Mouse (Mus musculus) midbrain, embryonic 12.5 days (tissue): ENCODE measurements at regions not wholly inside any gene's neighbourhood (a gene's known extent, or its start where the extent isn't known, plus 50 kb on each side); places are given as distances from the start of the nearest gene placed in this dataset.
"Not testable (repeated sequence)": the region's sequence is repeated elsewhere in the genome, so short reads cannot be mapped to it uniquely, and the experiment has no call there.

Experiments
- ATAC-seq: fragments of 200-750 bp; cut with Nextera tagmentation; 2 replicates; pipeline ENCODE4 v1.8.0; 2017; ENCODE audit warnings: low read depth, moderate TSS enrichment, moderate library complexity; ENCODE audit not compliant: low FRiP score
- H3K27ac ChIP-seq: fragments of 300-500 bp; sonication (generic); replicated peaks from 2 replicates; pipeline ENCODE4 v1.5.1; 2016; ENCODE audit warnings: mild to moderate bottlenecking
- H3K27me3 ChIP-seq: fragments of 300-500 bp; sonication (generic); 2 replicates; pipeline ENCODE4 v1.6.1; 2016; ENCODE audit warnings: mild to moderate bottlenecking
- H3K36me3 ChIP-seq: fragments of 300-500 bp; sonication (generic); 2 replicates; pipeline ENCODE4 v1.6.1; 2016
- H3K4me1 ChIP-seq: fragments of 300-500 bp; sonication (generic); 2 replicates; pipeline ENCODE4 v1.6.1; 2016
- H3K4me2 ChIP-seq: fragments of 300-500 bp; sonication (generic); replicated peaks from 2 replicates; pipeline ENCODE4 v1.6.1; 2016; ENCODE audit warnings: mild to moderate bottlenecking, moderate library complexity
- H3K4me3 ChIP-seq: fragments of 300-500 bp; sonication (generic); 2 replicates; pipeline ENCODE4 v1.5.1; 2016; ENCODE audit warnings: mild to moderate bottlenecking
- H3K9ac ChIP-seq: fragments of 300-500 bp; sonication (generic); replicated peaks from 2 replicates; pipeline ENCODE4 v1.6.1; 2016; ENCODE audit warnings: mild to moderate bottlenecking, moderate library complexity
- H3K9me3 ChIP-seq: fragments of 300-500 bp; sonication (generic); 2 replicates; pipeline ENCODE4 v1.6.1; 2016; ENCODE audit warnings: mild to moderate bottlenecking
- WGBS: fragments of 180-500 bp; shearing (Covaris S2); methylation state at CpG from one replicate; pipeline ENCODE4 v1.1.7; 2016; 5-methylcytosine and 5-hydroxymethylcytosine counted together

GRCm38 (mm10) chr14:86599511-86599910, 541.5 kb downstream of the Diaph3 start:
- H3K4me1 ChIP-seq = no peaks in the 10 kb centered on the region
- no peak overlapping the region for H3K27ac ChIP-seq
- no peak overlapping the region for H3K4me2 ChIP-seq
- no peak overlapping the region for H3K4me3 ChIP-seq
- no peak overlapping the region for H3K9ac ChIP-seq
- no peaks in the 10 kb centered on the region for H3K9me3 ChIP-seq
- ATAC-seq = no peak
- H3K36me3 ChIP-seq = no peaks in the 10 kb centered on the region
- WGBS = 84% methylated on average over 3 of the region's 3 CpGs
- no peaks in the 10 kb centered on the region for H3K27me3 ChIP-seq

GRCm38 (mm10) chr14:86588525-86588924, 552.5 kb downstream of the Diaph3 start:
- Histone ChIP-seq H3K4me2 (no peak overlapping the region), H3K9me3 (no peaks in the 10 kb centered on the region), H3K27ac (no peak overlapping the region), H3K4me3 (no peak overlapping the region), H3K36me3 (no peaks in the 10 kb centered on the region), H3K9ac (no peak overlapping the region), H3K4me1 (0 out of 2 replicates have a peak, but pooled peaks cover 2% of the 10 kb centered on the region), H3K27me3 (no peaks in the 10 kb centered on the region)
- no peak for ATAC-seq
- WGBS = 86% methylated on average over 2 of the region's 2 CpGs

GRCm38 (mm10) chr14:86585959-86586358, 555.1 kb downstream of the Diaph3 start:
- H3K36me3 ChIP-seq, H3K4me3 ChIP-seq, H3K27me3 ChIP-seq, H3K9me3 ChIP-seq, H3K27ac ChIP-seq, ATAC-seq, H3K9ac ChIP-seq, H3K4me2 ChIP-seq, H3K4me1 ChIP-seq: not testable (repeated sequence)
- WGBS = 39% methylated on average over 5 of the region's 5 CpGs

GRCm38 (mm10) chr14:86562728-86563127, 578.3 kb downstream of the Diaph3 start:
- Histone ChIP-seq H3K9me3 (no peaks in the 10 kb centered on the region), H3K4me3 (no peak overlapping the region), H3K27ac (no peak overlapping the region), H3K27me3 (no peaks in the 10 kb centered on the region), H3K36me3 (no peaks in the 10 kb centered on the region), H3K4me1 (no peaks in the 10 kb centered on the region), H3K9ac (no peak overlapping the region), H3K4me2 (no peak overlapping the region)
- peak; percentile 62; the same call in 1 of the 2 replicates for ATAC-seq
- WGBS = 67% methylated on average over 2 of the region's 2 CpGs

- H3K4me2 ChIP-seq = no peak overlapping the region
- no peak overlapping the region for H3K27ac ChIP-seq
- no peak overlapping the region for H3K4me3 ChIP-seq
- H3K27me3 ChIP-seq = no peaks in the 10 kb centered on the region
- no peaks in the 10 kb centered on the region for H3K4me1 ChIP-seq
- no peak for ATAC-seq
- H3K9me3 ChIP-seq = no peaks in the 10 kb centered on the region
- no peak overlapping the region for H3K9ac ChIP-seq
- H3K36me3 ChIP-seq = no peaks in the 10 kb centered on the region
- WGBS = 80% methylated on average over 5 of the region's 5 CpGs
These were observed 603.0 kb downstream of the Diaph3 start for GRCm38 (mm10) chr14:86537992-86538391.

GRCm38 (mm10) chr14:86536341-86537027, 604.6 kb downstream of the Diaph3 start:
- ATAC-seq = no peak
- Histone ChIP-seq H3K27ac (no peak overlapping the region), H3K4me1 (no peaks in the 10 kb centered on the region), H3K4me3 (no peak overlapping the region), H3K4me2 (no peak overlapping the region), H3K9ac (no peak overlapping the region), H3K9me3 (no peaks in the 10 kb centered on the region), H3K36me3 (no peaks in the 10 kb centered on the region), H3K27me3 (no peaks in the 10 kb centered on the region)
- WGBS = 91% methylated on average over 1 of the region's 1 CpGs

- Histone ChIP-seq H3K27ac (no peak overlapping the region), H3K27me3 (no peaks in the 10 kb centered on the region), H3K36me3 (no peaks in the 10 kb centered on the region), H3K9me3 (no peaks in the 10 kb centered on the region), H3K4me1 (no peaks in the 10 kb centered on the region), H3K4me3 (no peak overlapping the region), H3K9ac (no peak overlapping the region), H3K4me2 (no peak overlapping the region)
- WGBS = 97% methylated on average over 9 of the region's 9 CpGs
- ATAC-seq = no peak
These were observed 630.6 kb downstream of the Diaph3 start for GRCm38 (mm10) chr14:86510408-86510807.

GRCm38 (mm10) chr14:86509686-86510085, 631.3 kb downstream of the Diaph3 start:
- H3K4me2 ChIP-seq = no peak overlapping the region
- 84% methylated on average over 6 of the region's 6 CpGs for WGBS

GRCm38 (mm10) chr14:86506286-86506685, 634.7 kb downstream of the Diaph3 start:
- no peak for ATAC-seq
- 78% methylated on average over 6 of the region's 6 CpGs for WGBS
- no peak overlapping the region for H3K27ac ChIP-seq

More at GRCm38 (mm10) chr14:86509686-86510085, 631.3 kb downstream of the Diaph3 start:
- no peak for ATAC-seq
- Histone ChIP-seq H3K4me1 (no peaks in the 10 kb centered on the region), H3K36me3 (no peaks in the 10 kb centered on the region), H3K9ac (no peak overlapping the region), H3K27ac (no peak overlapping the region), H3K4me3 (no peak overlapping the region), H3K27me3 (no peaks in the 10 kb centered on the region), H3K9me3 (no peaks in the 10 kb centered on the region)

GRCm38 (mm10) chr14:86490826-86491225, 650.2 kb downstream of the Diaph3 start:
- Histone ChIP-seq H3K4me2 (no peak overlapping the region), H3K27me3 (no peaks in the 10 kb centered on the region), H3K4me1 (no peaks in the 10 kb centered on the region), H3K9me3 (no peaks in the 10 kb centered on the region), H3K9ac (no peak overlapping the region), H3K4me3 (no peak overlapping the region), H3K36me3 (no peaks in the 10 kb centered on the region), H3K27ac (no peak overlapping the region)
- no peak for ATAC-seq
- 80% methylated on average over 4 of the region's 4 CpGs for WGBS

More at GRCm38 (mm10) chr14:86506286-86506685, 634.7 kb downstream of the Diaph3 start:
- Histone ChIP-seq H3K4me1 (no peaks in the 10 kb centered on the region), H3K4me3 (no peak overlapping the region), H3K9ac (no peak overlapping the region), H3K36me3 (no peaks in the 10 kb centered on the region), H3K4me2 (no peak overlapping the region), H3K27me3 (no peaks in the 10 kb centered on the region), H3K9me3 (no peaks in the 10 kb centered on the region)

- ATAC-seq = no peak
- H3K27ac ChIP-seq = no peak overlapping the region
- 80% methylated on average over 13 of the region's 13 CpGs for WGBS
- H3K4me3 ChIP-seq = no peak overlapping the region
- H3K4me2 ChIP-seq = no peak overlapping the region
- no peaks in the 10 kb centered on the region for H3K36me3 ChIP-seq
- H3K27me3 ChIP-seq = no peaks in the 10 kb centered on the region
- no peaks in the 10 kb centered on the region for H3K9me3 ChIP-seq
- no peaks in the 10 kb centered on the region for H3K4me1 ChIP-seq
- H3K9ac ChIP-seq = no peak overlapping the region
These were observed 651.0 kb downstream of the Diaph3 start for GRCm38 (mm10) chr14:86489872-86490631.

GRCm38 (mm10) chr14:86489044-86489816, 651.8 kb downstream of the Diaph3 start:
- H3K4me2 ChIP-seq = no peak overlapping the region
- no peak overlapping the region for H3K27ac ChIP-seq
- ATAC-seq = no peak
- H3K9ac ChIP-seq = no peak overlapping the region
- no peaks in the 10 kb centered on the region for H3K27me3 ChIP-seq
- no peaks in the 10 kb centered on the region for H3K9me3 ChIP-seq
- WGBS = 91% methylated on average over 16 of the region's 16 CpGs
- no peak overlapping the region for H3K4me3 ChIP-seq
- no peaks in the 10 kb centered on the region for H3K4me1 ChIP-seq
- no peaks in the 10 kb centered on the region for H3K36me3 ChIP-seq
